ENCODE assay signal across 35 mouse cellular contexts in the genomic region with DNA sequence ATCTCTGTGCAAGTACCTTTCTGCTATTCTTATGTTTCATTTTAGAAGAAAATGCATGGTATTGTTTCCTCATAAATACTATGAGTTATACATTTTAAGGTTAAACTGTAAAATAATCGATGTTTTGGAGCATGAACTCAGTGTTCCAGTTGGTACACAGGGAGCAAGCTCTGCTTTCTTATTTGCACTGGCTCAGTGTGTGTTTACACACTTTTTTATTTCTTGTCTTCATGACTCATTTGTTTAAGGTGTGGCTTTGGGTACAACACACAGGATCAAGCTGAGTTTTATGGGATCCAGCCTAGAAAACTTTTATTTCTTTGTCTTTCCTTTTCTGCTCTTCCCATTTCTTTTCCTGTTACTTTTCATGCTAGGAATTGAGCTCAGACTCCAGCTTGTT.
"Had no signal": no experiment of that assay in that cellular context is flagged by ENCODE, and none has a peak within 500 bp of the region (broad histone marks: within the 10 kb centered on the region; RNA-seq: fewer than 3 reads in every experiment).

No protein-coding gene starts in this region.

- H3K36me3 ChIP-seq: heart, embryonic 10.5 days; heart, embryonic 12.5 days; heart, embryonic 13.5 days; heart, embryonic 15.5 days; hindbrain, embryonic 10.5 days; hindbrain, embryonic 12.5 days; hindbrain, embryonic 13.5 days; hindbrain, embryonic 15.5 days; intestine, embryonic 15.5 days; kidney, embryonic 15.5 days had no signal

- H3K4me2 ChIP-seq: heart, embryonic 11.5 days; heart, embryonic 12.5 days; heart, embryonic 13.5 days; heart, embryonic 15.5 days; hindbrain, embryonic 12.5 days; hindbrain, embryonic 13.5 days; hindbrain, embryonic 14.5 days; hindbrain, embryonic 15.5 days; intestine, embryonic 15.5 days; kidney, embryonic 15.5 days had no signal

- H3K27me3 ChIP-seq: heart, embryonic 12.5 days; heart, embryonic 13.5 days; heart, embryonic 15.5 days; hindbrain, embryonic 12.5 days; hindbrain, embryonic 13.5 days; hindbrain, embryonic 15.5 days; intestine, embryonic 15.5 days; kidney, embryonic 15.5 days had no signal

- H3K9me3 ChIP-seq: heart, embryonic 10.5 days; heart, embryonic 12.5 days; heart, embryonic 13.5 days; heart, embryonic 15.5 days; hindbrain, embryonic 10.5 days; hindbrain, embryonic 12.5 days; hindbrain, embryonic 13.5 days; hindbrain, embryonic 15.5 days; intestine, embryonic 15.5 days; kidney, embryonic 15.5 days had no signal

- H3K9ac ChIP-seq: heart, embryonic 12.5 days; heart, embryonic 13.5 days; heart, embryonic 15.5 days; hindbrain, embryonic 12.5 days; hindbrain, embryonic 13.5 days; hindbrain, embryonic 14.5 days; hindbrain, embryonic 15.5 days; intestine, embryonic 15.5 days; kidney, embryonic 15.5 days had no signal

- H3K4me1 ChIP-seq: heart, embryonic 15.5 days; hindbrain, embryonic 10.5 days; hindbrain, embryonic 12.5 days; hindbrain, embryonic 13.5 days; hindbrain, embryonic 15.5 days; intestine, embryonic 15.5 days; kidney, embryonic 15.5 days had no signal

- DNase-seq: heart, postnatal 10 days; heart, postnatal 14 days; heart, postnatal 36 days; heart, postnatal 4 days; kidney, adult 11 months; kidney, adult 18-20 months; kidney, adult 2 months; kidney, adult 8-10 months; kidney, adult 9 months; kidney, postnatal 10 days; kidney, postnatal 14 days; kidney, postnatal 25 days; kidney, postnatal 36 days; kidney, postnatal 4 days; layer of hippocampus, adult 9-11 months; layer of hippocampus, postnatal 36 days had no signal

- H3K27ac ChIP-seq: heart, embryonic 10.5 days; heart, embryonic 13.5 days; heart, embryonic 15.5 days; hindbrain, embryonic 10.5 days; hindbrain, embryonic 12.5 days; hindbrain, embryonic 13.5 days; hindbrain, embryonic 14.5 days; hindbrain, embryonic 15.5 days; hindbrain, postnatal 0 days; intestine, embryonic 15.5 days; kidney, embryonic 15.5 days; kidney, postnatal 0 days; layer of hippocampus, adult 2 months had no signal

- H3K4me3 ChIP-seq: heart, embryonic 10.5 days; heart, embryonic 12.5 days; heart, embryonic 13.5 days; heart, embryonic 15.5 days; hindbrain, embryonic 10.5 days; hindbrain, embryonic 12.5 days; hindbrain, embryonic 13.5 days; hindbrain, embryonic 15.5 days; intestine, embryonic 15.5 days; kidney, embryonic 15.5 days; layer of hippocampus, adult 2 months had no signal

- ATAC-seq: hindbrain, embryonic 16.5 days; hindbrain, postnatal 0 days; inflammation-experienced regulatory T-cells, adult 6 months; intestine, embryonic 15.5 days; intestine, embryonic 16.5 days; intestine, postnatal 0 days had no signal
